Mouse (Mus musculus) heart, embryonic 10.5 days (tissue): Measurements from ENCODE around the gene Rasgef1b. TPM values are rescaled to one million over a fixed set of nuclear protein-coding genes. Genes with fewer than 3 reads are reported as not detected.

Source experiments
- DNase-seq: peaks from one replicate; pipeline ENCODE4 v3.0.0-alpha.2; 2017; ENCODE audit warnings: low spot score
- H3K27ac ChIP-seq: fragments of 300-500 bp; sonication (generic); 2 replicates; pipeline ENCODE4 v1.5.1; 2016; ENCODE audit warnings: mild to moderate bottlenecking
- H3K27me3 ChIP-seq: fragments of 300-500 bp; sonication (generic); 2 replicates; pipeline ENCODE4 v1.6.1; 2016; ENCODE audit warnings: mild to moderate bottlenecking; ENCODE audit not compliant: poor library complexity, insufficient read depth, severe bottlenecking
- H3K36me3 ChIP-seq: fragments of 300-500 bp; sonication (generic); 2 replicates; pipeline ENCODE4 v1.6.1; 2016; ENCODE audit warnings: mild to moderate bottlenecking, moderate library complexity
- H3K4me1 ChIP-seq: fragments of 300-500 bp; sonication (generic); 2 replicates; pipeline ENCODE4 v1.6.1; 2016; ENCODE audit warnings: mild to moderate bottlenecking
- H3K4me3 ChIP-seq: fragments of 300-500 bp; sonication (generic); 2 replicates; pipeline ENCODE4 v1.5.1; 2016; ENCODE audit warnings: mild to moderate bottlenecking, moderate library complexity
- H3K9me3 ChIP-seq: fragments of 300-500 bp; sonication (generic); 2 replicates; pipeline ENCODE4 v1.6.1; 2016; ENCODE audit warnings: mild to moderate bottlenecking, moderate library complexity
- WGBS: fragments of 180-500 bp; shearing (Covaris S2); methylation state at CpG from one replicate; pipeline ENCODE4 v1.1.7; 2016; 5-methylcytosine and 5-hydroxymethylcytosine counted together
- polyA plus RNA-seq: library from polyadenylated mRNA; unstranded; fragments of >200 nt; fragmentation: Nextera tagmentation; extraction: Ambion mirVana; gene quantifications from 2 replicates; pipeline ENCODE4 v1.2.1, GENCODE M21; 2016

Gene Rasgef1b
- 20.6 and 31.1 TPM in 2 replicates for polyA plus RNA-seq

DNA sequence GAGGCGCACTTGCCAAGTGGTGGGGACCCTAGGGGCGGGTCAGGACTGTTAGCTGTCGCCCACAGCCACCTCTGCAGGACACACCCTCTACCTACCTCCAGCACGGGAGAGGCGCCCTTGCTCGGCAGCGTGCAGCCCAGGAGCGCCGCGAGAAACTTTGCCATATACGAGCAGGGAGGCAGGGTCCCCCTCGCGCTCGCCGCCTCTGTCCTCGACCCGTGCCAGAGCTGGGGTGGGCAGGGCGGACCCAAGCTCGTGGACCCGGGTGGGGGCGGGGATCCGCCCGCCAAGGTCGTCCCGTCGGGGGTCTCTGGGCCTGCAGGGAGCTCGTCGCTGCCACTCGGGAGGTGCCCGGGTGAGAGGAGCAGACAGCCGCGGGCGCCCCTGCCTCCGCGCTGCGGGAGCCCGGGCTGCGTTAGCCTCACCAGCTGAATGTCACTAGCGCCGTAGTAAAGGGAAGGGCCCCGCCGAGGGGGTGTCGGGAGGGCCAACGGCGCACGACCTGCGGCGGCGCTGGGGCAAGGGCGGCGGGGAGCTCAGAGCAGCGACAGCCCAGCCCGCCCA is at the start of gene Rasgef1b:
Rasgef1b (minus strand) TSS at position 417 of the 564 bp plus-strand sequence.
- Histone ChIP-seq H3K27me3 (peaks cover 22% of the 10 kb centered on the region; the same call in 1 of the 2 replicates), H3K9me3 (no peaks in the 10 kb centered on the region), H3K4me3 (peak within 1 kb of the TSS; percentile 86), H3K36me3 (no peaks in the 10 kb centered on the region), H3K27ac (peak within 1 kb of the TSS; percentile 83), H3K4me1 (peaks cover 19% of the 10 kb centered on the region)
- DNase-seq, result peak; percentile 84
- under 1% methylated on average over 48 of the region's 53 CpGs for WGBS

DNA sequence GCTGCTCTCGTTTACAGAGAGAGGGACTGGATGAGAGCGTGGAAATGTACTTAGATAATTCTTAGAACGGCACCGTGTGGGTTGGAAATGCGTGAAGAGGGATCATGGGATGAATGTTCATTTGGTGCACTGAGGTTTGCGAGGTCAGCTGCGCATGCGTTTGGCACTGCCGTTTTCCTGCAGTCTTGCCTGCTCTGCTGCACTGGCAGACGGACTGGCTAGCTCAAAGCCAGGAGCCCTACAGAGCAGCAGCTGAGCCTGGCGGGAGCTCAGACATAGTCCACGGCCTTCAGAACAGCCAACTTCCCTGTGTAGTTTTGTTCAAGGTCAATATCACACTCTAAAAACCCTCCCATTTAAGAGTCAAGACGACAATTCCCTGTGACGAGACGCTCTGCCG is 46.5 kb upstream of the Rasgef1b start:
- H3K27me3 ChIP-seq, result no peaks in the 10 kb centered on the region
- no peaks in the 10 kb centered on the region for H3K36me3 ChIP-seq
- 67% methylated on average over 16 of the region's 16 CpGs for WGBS
- DNase-seq, result no peak
- H3K4me1 ChIP-seq, result peaks cover 8% of the 10 kb centered on the region; the same call in 1 of the 2 replicates
- peak overlapping the region; percentile 18; the same call in 1 of the 2 replicates for H3K27ac ChIP-seq
- H3K4me3 ChIP-seq, result no peak overlapping the region
- H3K9me3 ChIP-seq, result no peaks in the 10 kb centered on the region

DNA sequence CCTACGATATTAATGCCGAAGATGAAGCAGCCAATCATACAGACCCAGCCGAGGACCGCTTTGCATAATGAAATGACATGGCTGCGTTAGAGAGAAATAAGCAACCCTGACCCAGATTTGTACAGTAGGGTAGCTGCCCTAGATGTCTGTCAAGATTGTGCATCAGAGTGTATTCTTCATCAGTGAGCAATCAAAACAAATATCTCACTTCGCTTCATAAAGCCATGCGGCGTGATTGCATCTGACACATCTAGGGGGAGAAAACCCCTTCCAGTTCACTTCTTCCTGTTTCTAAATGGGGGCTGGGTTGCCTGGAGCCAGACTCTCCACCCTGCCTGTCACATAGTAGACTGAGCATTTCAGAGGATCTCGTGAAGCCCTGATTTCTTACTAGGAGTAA is 44.4 kb upstream of the Rasgef1b start:
- Histone ChIP-seq H3K4me1 (peaks cover 8% of the 10 kb centered on the region; the same call in 1 of the 2 replicates), H3K4me3 (no peak overlapping the region), H3K36me3 (no peaks in the 10 kb centered on the region), H3K9me3 (no peaks in the 10 kb centered on the region), H3K27me3 (no peaks in the 10 kb centered on the region), H3K27ac (no peak overlapping the region)
- no peak for DNase-seq
- 82% methylated on average over 9 of the region's 9 CpGs for WGBS

DNA sequence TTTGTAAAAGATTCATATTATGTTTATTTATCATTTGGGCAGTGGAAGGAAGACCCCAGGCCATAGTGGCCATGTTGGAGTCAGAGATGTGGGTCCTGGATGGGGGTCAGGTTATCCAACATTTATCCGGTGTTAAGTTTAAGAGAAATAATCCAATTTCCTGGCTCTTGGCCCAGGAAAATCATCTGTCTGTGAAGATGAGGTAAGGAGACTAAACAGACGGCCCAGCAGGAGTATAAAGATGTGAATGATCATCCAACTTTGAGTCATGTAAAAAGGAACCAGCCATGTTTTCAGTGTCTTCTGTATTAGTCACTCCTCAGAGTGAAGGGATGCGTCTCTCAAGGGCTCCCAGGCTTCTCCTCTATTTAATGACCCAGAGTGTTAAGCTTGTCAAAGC is 35.4 kb upstream of the Rasgef1b start:
- 73% methylated on average over 3 of the region's 3 CpGs for WGBS
- no peak overlapping the region for H3K4me3 ChIP-seq
- H3K36me3 ChIP-seq, result no peaks in the 10 kb centered on the region
- H3K27me3 ChIP-seq, result no peaks in the 10 kb centered on the region
- no peaks in the 10 kb centered on the region for H3K9me3 ChIP-seq
- no peak overlapping the region for H3K27ac ChIP-seq
- no peak for DNase-seq
- H3K4me1 ChIP-seq, result no peaks in the 10 kb centered on the region

DNA sequence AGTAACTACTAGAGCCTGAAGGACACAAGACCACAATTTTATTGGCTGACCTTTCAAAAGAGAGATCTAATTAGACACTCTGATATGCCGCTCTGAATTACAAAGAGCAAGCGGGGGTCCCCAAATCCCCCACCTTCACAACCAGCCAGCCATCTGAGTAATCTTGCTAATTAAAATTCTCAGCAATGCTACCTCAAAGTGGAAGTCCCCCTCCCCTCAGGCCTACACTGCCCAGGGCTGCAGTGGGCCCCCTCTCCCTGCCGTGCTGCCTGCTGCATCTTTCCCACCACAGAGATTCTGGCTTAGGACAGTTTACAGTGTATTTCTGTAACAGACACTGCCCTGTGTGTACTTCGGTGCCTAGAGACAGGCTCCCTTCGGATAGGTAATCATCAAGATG is 30.0 kb upstream of the Rasgef1b start:
- H3K4me1 ChIP-seq, result no peaks in the 10 kb centered on the region

GRCm38 (mm10) chr5:99753843-99754242 is 25.0 kb upstream of the Rasgef1b start:
- no peak for DNase-seq
- Histone ChIP-seq H3K36me3 (no peaks in the 10 kb centered on the region), H3K9me3 (no peaks in the 10 kb centered on the region), H3K4me3 (no peak overlapping the region), H3K27me3 (no peaks in the 10 kb centered on the region), H3K27ac (no peak overlapping the region), H3K4me1 (0 out of 2 replicates have a peak, but pooled peaks cover 6% of the 10 kb centered on the region)
- WGBS, result 80% methylated on average over 12 of the region's 12 CpGs

More for the DNA sequence above, 30.0 kb upstream of the Rasgef1b start:
- H3K9me3 ChIP-seq, result no peaks in the 10 kb centered on the region
- H3K27me3 ChIP-seq, result no peaks in the 10 kb centered on the region
- no peak overlapping the region for H3K4me3 ChIP-seq
- 65% methylated on average over 5 of the region's 5 CpGs for WGBS
- H3K36me3 ChIP-seq, result no peaks in the 10 kb centered on the region
- H3K27ac ChIP-seq, result no peak overlapping the region
- no peak for DNase-seq

- 71% methylated on average over 13 of the region's 13 CpGs for WGBS
These were observed 24.5 kb upstream of the Rasgef1b start for GRCm38 (mm10) chr5:99753368-99753767.

DNA sequence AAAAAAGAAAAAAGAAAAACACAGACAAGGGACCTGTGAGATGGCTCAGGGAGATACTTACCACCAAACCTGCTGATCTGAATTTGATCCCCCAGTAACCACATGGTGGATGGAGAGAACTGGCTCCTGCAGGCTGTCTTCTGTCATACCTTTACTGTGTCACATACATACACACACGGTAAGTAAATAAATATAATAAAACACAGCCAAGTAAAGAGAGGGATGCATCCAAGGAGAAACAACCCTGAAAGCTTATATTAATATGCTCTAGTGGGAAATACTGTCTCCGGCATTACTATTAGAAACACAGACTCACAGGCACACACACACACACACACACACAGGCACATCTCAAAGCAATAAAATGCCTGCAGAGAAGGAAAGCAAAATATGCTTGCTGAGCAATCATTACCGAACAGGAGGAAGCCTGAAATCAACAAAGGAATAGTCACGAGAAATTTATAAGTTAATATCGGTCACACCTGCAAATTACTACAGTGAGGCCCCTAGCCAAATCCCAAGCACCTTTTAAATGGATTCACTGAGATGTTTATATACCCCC is 23.9 kb upstream of the Rasgef1b start:
- Histone ChIP-seq H3K27me3 (no peaks in the 10 kb centered on the region), H3K4me1 (0 out of 2 replicates have a peak, but pooled peaks cover 6% of the 10 kb centered on the region), H3K4me3 (no peak overlapping the region), H3K27ac (no peak overlapping the region), H3K36me3 (no peaks in the 10 kb centered on the region), H3K9me3 (no peaks in the 10 kb centered on the region)
- DNase-seq, result no peak
- 82% methylated on average over 5 of the region's 5 CpGs for WGBS

More at GRCm38 (mm10) chr5:99753368-99753767, 24.5 kb upstream of the Rasgef1b start:
- Histone ChIP-seq H3K9me3 (no peaks in the 10 kb centered on the region), H3K36me3 (no peaks in the 10 kb centered on the region), H3K4me1 (0 out of 2 replicates have a peak, but pooled peaks cover 6% of the 10 kb centered on the region), H3K27me3 (no peaks in the 10 kb centered on the region), H3K4me3 (no peak overlapping the region), H3K27ac (no peak overlapping the region)
- no peak for DNase-seq

DNA sequence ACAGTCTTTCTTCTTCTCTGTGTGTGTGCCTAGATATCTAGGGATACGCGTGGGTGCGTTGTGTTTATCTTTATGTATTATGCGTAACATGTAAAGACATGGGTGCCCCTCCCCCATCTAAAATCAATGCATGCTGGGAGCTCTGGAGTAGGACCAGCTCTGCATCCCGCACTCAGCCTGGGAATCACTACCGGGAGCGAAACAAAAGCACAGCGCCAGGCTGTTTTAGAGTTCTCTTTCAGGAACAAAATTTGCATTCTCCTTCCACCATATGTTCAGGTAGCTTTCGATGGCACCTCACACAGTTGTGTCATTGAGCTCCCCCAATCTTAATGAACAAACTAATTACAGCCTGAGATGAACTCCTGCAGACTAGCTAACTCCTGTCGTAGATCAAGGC is 19.6 kb upstream of the Rasgef1b start:
- no peak overlapping the region for H3K27ac ChIP-seq
- no peak for DNase-seq
- H3K4me3 ChIP-seq, result no peak overlapping the region
- H3K36me3 ChIP-seq, result no peaks in the 10 kb centered on the region
- no peaks in the 10 kb centered on the region for H3K9me3 ChIP-seq
- peaks cover 16% of the 10 kb centered on the region; the same call in 1 of the 2 replicates for H3K4me1 ChIP-seq
- H3K27me3 ChIP-seq, result no peaks in the 10 kb centered on the region
- WGBS, result 83% methylated on average over 10 of the region's 10 CpGs

- H3K27ac ChIP-seq, result no peak overlapping the region
- WGBS, result 55% methylated on average over 7 of the region's 7 CpGs
These were observed 17.2 kb upstream of the Rasgef1b start for GRCm38 (mm10) chr5:99746087-99746486.

GRCm38 (mm10) chr5:99742874-99743273 is 14.0 kb upstream of the Rasgef1b start:
- 87% methylated on average over 7 of the region's 7 CpGs for WGBS
- Histone ChIP-seq H3K27me3 (peaks cover 6% of the 10 kb centered on the region; the same call in 1 of the 2 replicates), H3K9me3 (no peaks in the 10 kb centered on the region), H3K36me3 (no peaks in the 10 kb centered on the region), H3K4me1 (peaks cover 10% of the 10 kb centered on the region; the same call in 1 of the 2 replicates), H3K27ac (no peak overlapping the region), H3K4me3 (no peak overlapping the region)
- DNase-seq, result no peak

More at GRCm38 (mm10) chr5:99746087-99746486, 17.2 kb upstream of the Rasgef1b start:
- no peak for DNase-seq
- Histone ChIP-seq H3K4me3 (no peak overlapping the region), H3K27me3 (no peaks in the 10 kb centered on the region), H3K36me3 (no peaks in the 10 kb centered on the region), H3K9me3 (no peaks in the 10 kb centered on the region), H3K4me1 (peaks cover 14% of the 10 kb centered on the region; the same call in 1 of the 2 replicates)

- WGBS, result 72% methylated on average over 8 of the region's 8 CpGs
- Histone ChIP-seq H3K36me3 (no peaks in the 10 kb centered on the region), H3K27me3 (peaks cover 6% of the 10 kb centered on the region; the same call in 1 of the 2 replicates), H3K4me3 (no peak overlapping the region), H3K4me1 (peaks cover 5% of the 10 kb centered on the region; the same call in 1 of the 2 replicates), H3K9me3 (no peaks in the 10 kb centered on the region), H3K27ac (no peak overlapping the region)
- DNase-seq, result no peak
These were observed 13.2 kb upstream of the Rasgef1b start for GRCm38 (mm10) chr5:99742056-99742455.

GRCm38 (mm10) chr5:99737937-99738727 is 9.3 kb upstream of the Rasgef1b start:
- H3K27ac ChIP-seq, result no peak overlapping the region
- DNase-seq, result no peak

More at GRCm38 (mm10) chr5:99737937-99738727, 9.3 kb upstream of the Rasgef1b start:
- Histone ChIP-seq H3K9me3 (no peaks in the 10 kb centered on the region), H3K4me3 (no peak overlapping the region), H3K4me1 (no peaks in the 10 kb centered on the region), H3K27me3 (peaks cover 9% of the 10 kb centered on the region; the same call in 1 of the 2 replicates), H3K36me3 (no peaks in the 10 kb centered on the region)
- 43% methylated on average over 10 of the region's 10 CpGs for WGBS
